In the genomic region with DNA sequence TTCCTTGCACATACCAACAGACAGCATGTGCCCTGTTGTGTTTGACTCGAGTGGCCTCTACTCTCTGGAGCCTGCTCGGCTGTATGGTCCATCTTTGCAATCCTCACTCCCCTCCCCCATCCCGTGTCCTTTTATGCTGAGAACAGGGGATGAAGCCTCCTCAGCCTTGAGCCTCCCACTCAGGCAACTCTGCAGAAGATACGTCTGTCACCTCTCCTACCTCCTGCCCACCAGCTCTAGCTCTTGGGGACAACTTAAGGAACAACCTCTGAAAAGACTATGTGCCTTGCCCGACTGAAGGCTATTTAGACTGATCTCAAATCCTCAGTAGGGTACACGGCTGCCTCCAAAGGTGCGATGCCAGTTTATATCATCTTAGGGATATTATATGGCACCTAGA, we compare ENCODE assay signal across 1 mouse cellular context.
TF ChIP-seq lines count a peak whose summit lies in the region.

No protein-coding gene starts in this region.

TF ChIP-seq in myocyte, 11 proteins besides CTCF, POLR2A, EP300 and RAD21:
- TF ChIP-seq SRF (IDR thresholded peaks at IDR 0.05; ENCODE audit: control insufficient read depth, insufficient read length, low read depth) (no peak), CEBPB (IDR thresholded peaks at IDR 0.05; ENCODE audit: insufficient read depth, poor library complexity, severe bottlenecking) (no peak), TCF12 (IDR thresholded peaks at IDR 0.05; ENCODE audit: insufficient read depth, poor library complexity, severe bottlenecking) (no peak), MYOG (IDR thresholded peaks at IDR 0.05; ENCODE audit: control insufficient read depth in 1 of 3, insufficient read depth in 1 of 3, insufficient read length in 2 of 3, low read depth in 2 of 3) (no peak), REST (IDR thresholded peaks at IDR 0.05; ENCODE audit: insufficient read depth, insufficient read length) (no peak), MYOD1 (IDR thresholded peaks at IDR 0.05; ENCODE audit: control insufficient read depth in 1 of 3, insufficient read length in 2 of 3, low read depth in 2 of 3) (no peak), E2F4 (IDR thresholded peaks at IDR 0.05; ENCODE audit: insufficient read depth) (no peak), POLR2AphosphoS2 (IDR thresholded peaks at IDR 0.05; ENCODE audit: insufficient read length, low read depth) (no peak), MAX (IDR thresholded peaks at IDR 0.05; ENCODE audit: low read depth) (no peak), TCF3 (IDR thresholded peaks at IDR 0.05; ENCODE audit: insufficient read length, low read depth) (no peak), USF1 (IDR thresholded peaks at IDR 0.05; ENCODE audit: low read depth) (no peak)
TF ChIP-seq in myocyte: peak in this region for 0.
